Mouse (Mus musculus) spleen, adult 2 months (tissue): ENCODE measurements around the gene 4931440F15Rik.

Source experiments
- CTCF ChIP-seq: fragments of 200-500 bp; IDR thresholded peaks from 2 replicates; pipeline ENCODE4 v1.5.1; 2011; ENCODE audit warnings: mild to moderate bottlenecking, inconsistent platforms; ENCODE audit not compliant: insufficient read depth, insufficient read length, insufficient replicate concordance; ENCODE audit errors: extremely low read depth
- POLR2A ChIP-seq: fragments of 200-500 bp; IDR thresholded peaks from 2 replicates; pipeline ENCODE4 v1.6.1; 2011; ENCODE audit warnings: low read depth, low read length, inconsistent platforms

GRCm38 (mm10) chr11:29827729-29828128, 2.3 kb upstream of the 4931440F15Rik start:
- no peak for TF ChIP-seq POLR2A
- TF ChIP-seq CTCF = no peak
